Mouse (Mus musculus): Measurements from ENCODE around the gene Tnfrsf8.
"Not testable (repeated sequence)": the region's sequence is repeated elsewhere in the genome, so short reads cannot be mapped to it uniquely, and the experiment has no call there.

Gene Tnfrsf8

DNA sequence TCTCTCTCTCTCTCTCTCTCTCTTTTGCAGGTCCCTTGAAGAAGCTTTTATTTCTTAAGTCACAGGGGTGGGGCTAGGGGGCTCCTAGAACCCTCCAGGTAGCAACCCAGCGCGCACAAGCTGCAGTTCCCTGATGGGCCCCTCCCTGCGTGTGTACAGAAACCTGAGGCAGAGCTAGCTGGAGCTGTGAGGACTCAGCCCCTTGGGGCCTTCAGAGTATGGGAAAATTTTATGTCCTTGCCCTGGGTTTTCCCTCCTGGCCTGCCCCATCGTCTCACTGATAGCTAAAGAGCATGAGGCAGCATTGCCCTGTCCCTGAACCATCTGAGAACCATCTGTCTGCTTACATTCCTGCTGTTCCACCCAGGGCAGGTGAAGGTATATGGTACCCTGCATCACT, 8.5 kb downstream of the Tnfrsf8 start:
- DNase-seq: no peak

GRCm38 (mm10) chr4:145305661-145306362, 9.2 kb downstream of the Tnfrsf8 start:
- not testable (repeated sequence) for DNase-seq

DNA sequence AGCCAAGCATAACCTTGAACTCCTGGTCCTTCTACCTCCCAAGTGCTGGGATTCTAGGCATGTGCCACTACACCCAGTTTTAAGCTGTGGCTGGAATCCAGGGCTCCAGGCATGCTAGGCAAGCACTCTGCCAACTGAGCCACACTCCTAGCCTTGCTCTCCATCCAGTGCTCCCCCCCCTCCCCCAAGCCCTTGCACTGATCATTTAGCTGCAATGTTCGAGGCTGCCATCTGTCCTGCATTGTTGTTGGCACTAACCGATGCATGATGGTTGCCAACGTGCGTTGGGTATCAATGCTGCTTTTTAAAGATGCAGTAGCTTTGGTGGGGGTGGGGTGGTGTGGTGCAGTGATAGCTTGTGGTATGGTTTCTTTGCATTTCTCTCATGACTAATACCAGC, 10.9 kb downstream of the Tnfrsf8 start:
- peak; percentile 49 to 56 for DNase-seq

DNA sequence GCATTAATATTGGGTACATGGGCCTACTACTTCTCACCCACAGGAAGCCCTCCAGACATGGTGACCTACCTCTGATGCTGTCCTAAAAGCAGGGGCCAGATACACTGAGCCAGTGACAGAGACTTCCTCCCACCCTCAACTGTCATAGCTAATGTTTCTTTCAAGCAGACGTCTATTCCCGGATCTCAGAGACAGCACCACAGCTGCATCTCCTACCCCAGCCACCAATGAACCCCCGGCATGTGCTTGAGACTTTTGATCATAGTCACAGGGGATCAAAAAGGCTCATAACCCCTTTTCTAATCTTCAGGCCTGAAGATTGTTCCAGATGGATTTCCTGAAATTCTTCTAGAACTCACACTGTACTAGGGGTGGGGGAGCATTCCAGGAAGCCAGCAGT, 12.9 kb downstream of the Tnfrsf8 start:
- no peak for DNase-seq

DNA sequence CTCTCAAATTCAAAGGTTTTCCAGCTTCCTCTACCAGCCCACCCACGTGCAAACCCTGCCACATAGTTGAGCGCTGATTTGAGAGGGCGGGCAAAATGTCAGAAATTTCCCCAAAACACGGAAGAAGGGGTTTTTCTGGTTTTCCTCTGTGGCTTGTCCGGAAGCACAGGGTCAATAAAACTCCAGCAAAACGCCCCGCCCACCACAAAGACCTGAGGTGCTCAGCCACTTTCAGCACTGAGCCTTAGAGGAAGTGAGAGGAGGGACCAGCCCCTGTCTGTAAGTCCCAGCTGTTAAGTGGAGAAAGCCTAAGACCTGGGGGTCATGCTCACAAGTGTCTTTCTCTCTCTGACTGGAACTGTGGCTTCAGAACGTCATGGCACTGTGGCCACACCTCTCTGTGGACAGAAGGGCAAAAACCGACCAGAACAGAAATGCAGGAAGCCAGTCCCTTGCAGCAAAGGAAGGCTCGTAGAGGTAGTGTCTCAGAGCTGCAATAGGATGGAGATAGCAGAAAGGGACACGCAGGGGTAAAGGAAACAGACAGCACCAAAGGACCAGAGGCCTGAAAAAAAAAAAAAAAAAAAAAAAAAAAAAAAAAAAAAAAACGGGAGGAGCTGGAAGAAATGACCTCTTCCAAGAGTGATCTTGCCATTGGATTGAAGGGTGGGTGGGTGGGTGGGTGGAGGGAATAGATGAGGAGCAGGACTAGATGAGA, 14.6 kb downstream of the Tnfrsf8 start:
- DNase-seq: no peak

DNA sequence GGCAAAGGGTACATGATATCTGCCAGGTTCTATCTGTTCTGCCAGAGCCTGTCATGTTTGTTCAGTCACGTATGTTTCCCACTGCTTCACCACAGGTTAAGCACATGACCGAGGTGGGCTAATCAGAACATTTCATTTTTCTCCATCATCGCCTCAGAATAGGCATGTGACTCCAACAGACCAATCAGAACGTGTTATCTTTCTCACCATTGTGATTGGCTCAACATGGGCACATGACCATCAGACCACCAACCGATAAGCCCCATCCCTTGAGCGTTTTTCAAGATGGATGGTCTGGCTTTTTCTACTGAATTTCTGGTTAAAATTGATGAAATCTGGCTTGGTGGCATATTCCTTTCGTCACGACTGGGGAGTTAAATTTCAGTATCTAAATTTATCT, 15.6 kb downstream of the Tnfrsf8 start:
- no peak for DNase-seq

DNA sequence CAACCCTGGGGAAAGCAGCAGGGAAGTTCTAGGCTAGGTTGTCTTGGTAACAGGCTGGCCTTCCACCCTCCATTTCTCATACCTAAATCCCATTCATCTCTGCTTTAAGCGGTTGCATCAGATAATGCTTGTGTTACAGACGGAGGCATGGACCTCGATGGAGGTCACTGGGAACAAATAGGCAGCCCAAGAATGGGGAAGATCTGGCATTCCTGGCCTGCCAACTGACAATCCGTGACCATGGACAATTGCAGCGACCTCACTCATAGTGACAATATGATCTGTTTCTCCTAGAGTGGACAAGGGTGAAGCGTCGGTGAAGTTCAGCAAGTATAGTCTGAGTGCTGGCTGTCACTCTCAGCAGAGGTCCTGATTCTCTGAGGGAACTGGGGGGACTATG, 16.1 kb downstream of the Tnfrsf8 start:
- DNase-seq: no peak

- peak; percentile 70 to 83 for DNase-seq
These were observed 19.2 kb downstream of the Tnfrsf8 start for GRCm38 (mm10) chr4:145295589-145296300.

GRCm38 (mm10) chr4:145294588-145294987, 20.4 kb downstream of the Tnfrsf8 start:
- no peak for DNase-seq

DNA sequence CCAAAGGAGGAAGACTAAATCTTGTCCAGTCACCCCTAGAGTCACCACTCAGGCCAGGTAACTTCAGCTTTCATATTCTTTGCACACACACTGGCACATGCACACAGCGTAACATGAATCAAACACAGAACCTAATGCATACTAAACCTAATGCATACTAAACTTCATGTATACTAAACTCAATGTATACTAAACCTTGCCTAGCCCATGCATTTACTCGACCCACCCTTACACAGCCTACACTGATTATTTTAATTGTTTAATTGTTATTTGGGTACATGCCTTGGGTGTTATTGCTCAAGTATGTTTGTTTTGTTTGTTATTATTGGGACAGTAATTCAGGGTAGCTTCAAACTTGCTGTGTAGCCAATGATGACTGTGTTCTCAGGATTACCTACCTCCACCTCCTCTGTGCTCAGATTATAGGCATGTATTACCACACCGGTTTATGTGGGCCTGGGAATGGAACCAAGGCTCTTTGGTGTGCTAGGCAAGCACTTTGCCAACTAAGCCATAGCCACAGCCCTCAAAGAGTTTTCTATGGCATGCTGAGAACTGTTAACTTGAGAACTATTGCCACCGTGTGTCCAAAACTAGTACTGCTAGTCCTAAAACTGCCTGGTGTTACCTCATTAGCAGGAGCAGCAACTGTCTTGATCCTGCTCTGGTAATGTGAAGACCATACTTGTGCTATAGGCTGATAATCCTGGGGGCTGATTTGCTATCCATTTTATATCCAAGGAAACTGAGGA, 28.4 kb downstream of the Tnfrsf8 start:
- peak; percentile 73 to 77 for DNase-seq

GRCm38 (mm10) chr4:145284675-145285074, 30.3 kb downstream of the Tnfrsf8 start:
- no peak for DNase-seq

DNA sequence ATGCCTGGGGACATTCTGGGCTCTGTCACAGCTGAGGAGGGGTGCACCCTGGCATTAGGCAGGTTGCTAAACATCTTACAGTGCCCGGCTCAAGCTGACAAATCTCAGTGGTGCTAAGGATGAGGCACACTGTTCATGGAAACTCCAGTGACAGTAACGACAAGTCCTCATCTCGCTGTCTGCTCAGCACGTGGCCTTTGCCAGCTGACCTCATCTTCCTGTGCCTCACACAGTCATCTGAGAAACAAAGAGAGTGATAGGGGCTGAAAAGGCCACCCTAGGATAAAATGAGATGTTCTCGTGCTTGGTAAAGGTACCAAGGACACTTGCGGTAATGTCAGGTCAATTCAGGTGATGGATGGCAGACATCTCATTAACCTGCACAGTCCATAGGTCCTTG, 31.5 kb downstream of the Tnfrsf8 start:
- DNase-seq: no peak

GRCm38 (mm10) chr4:145280966-145281365, 34.0 kb downstream of the Tnfrsf8 start:
- DNase-seq: no peak

GRCm38 (mm10) chr4:145278724-145279370, 36.1 kb downstream of the Tnfrsf8 start:
- no peak for DNase-seq

- no peak for DNase-seq
These were observed 36.7 kb downstream of the Tnfrsf8 start for GRCm38 (mm10) chr4:145278231-145278630.

DNA sequence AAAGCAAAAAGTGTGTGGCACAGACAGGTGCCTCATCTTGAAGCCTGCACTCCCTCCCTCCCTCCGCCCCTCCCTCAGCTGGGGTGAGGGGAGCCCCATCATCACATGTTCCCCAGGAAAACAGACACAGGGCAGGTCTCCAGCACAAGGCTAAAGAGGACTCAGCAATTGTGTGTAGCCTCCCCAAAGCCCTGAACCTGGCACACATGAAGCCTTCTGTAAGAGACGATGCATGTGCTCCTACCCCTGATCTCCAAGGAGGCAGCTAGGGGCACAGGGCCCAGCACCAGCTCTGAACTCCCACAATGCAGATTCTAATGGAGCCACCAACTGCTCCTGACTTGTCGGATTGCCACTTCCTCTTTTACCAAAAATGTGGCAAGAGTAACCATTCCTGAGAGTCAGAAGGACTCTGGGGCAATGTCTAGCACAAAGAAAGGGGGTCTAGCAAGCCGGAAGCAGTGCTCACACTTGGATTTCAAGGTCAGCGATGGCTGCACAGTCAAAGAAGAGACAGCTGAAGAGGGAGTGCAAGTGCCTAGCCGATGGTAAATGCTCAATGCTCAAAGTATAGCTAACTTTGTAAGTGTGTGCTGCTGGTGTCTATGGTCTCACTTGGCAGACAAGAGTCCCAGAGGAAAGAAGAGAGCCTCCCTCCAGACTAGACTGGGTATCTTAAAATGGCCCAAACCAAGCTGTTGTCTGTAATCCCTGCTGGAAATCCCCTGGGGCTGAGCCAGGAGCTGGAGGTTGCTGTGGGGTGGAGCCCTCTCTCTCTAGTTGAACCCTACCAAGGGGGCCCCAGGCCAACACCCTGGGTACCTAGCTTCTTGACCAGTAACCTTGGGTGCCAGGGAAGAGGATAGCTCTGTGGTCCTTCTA, 38.4 kb downstream of the Tnfrsf8 start:
- no peak for DNase-seq

DNA sequence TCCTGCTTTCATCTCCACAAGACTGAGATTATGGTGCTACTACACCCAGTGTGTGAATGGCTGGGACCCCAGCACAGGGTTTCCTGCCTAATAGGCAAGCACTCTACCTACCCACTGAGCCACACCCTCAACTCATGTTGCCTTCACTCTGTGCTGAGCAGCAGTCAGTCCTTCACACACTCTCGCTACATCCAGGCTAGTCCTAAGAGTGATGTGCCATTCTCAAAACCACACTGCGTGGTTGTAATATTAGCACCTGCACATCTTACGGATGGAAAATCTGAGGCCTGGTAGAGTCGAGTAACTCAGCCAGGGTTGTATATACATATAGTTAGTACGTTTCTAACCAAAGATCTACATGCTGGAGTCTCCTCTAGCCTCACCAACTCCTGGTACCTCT, 40.1 kb downstream of the Tnfrsf8 start:
- DNase-seq: no peak

- no peak for DNase-seq
These were observed 41.0 kb downstream of the Tnfrsf8 start for GRCm38 (mm10) chr4:145273923-145274322.

- no peak for DNase-seq
These were observed 42.2 kb downstream of the Tnfrsf8 start for GRCm38 (mm10) chr4:145272763-145273162.

DNA sequence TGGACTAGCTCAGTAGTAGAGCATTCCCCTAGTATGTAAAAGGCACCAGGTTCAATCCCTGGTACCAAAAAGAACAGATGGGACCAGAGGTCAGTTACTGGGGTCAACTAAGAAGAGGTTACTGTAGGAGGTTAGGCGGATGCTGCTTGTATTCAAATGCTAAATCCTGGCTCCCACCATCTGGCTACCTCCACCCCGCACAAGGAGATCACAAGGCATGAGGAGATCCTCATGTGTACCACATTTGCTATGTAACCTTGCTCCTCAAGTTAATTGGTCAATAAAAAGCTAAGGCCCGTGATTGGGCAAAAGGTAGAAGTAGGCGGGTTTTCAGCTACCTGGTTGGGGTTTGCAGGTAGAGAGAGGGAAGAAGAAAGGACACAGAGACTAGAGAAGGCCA, 43.3 kb downstream of the Tnfrsf8 start:
- no peak for DNase-seq

- DNase-seq: no peak
These were observed 44.8 kb downstream of the Tnfrsf8 start for GRCm38 (mm10) chr4:145270136-145270535.
